Mouse (Mus musculus) layer of hippocampus, adult 9-10 months (tissue): Measurements from ENCODE around the gene Slc5a1.
A peak's percentile ranks its signal among the peaks of the same experiment; 100 is the strongest.

Experiments
- DNase-seq: peaks from one replicate; pipeline ENCODE4 v3.0.0; 2022; ENCODE audit warnings: low spot score

Slc5a1 gene

GRCm38 (mm10) chr5:33193567-33193966 lies 89.5 kb downstream of the Slc5a1 start:
- DNase-seq, result no peak

- no peak for DNase-seq
These were observed 91.3 kb downstream of the Slc5a1 start for GRCm38 (mm10) chr5:33195246-33195852.

GRCm38 (mm10) chr5:33200071-33200470 lies 96.1 kb downstream of the Slc5a1 start:
- DNase-seq, result no peak

DNA sequence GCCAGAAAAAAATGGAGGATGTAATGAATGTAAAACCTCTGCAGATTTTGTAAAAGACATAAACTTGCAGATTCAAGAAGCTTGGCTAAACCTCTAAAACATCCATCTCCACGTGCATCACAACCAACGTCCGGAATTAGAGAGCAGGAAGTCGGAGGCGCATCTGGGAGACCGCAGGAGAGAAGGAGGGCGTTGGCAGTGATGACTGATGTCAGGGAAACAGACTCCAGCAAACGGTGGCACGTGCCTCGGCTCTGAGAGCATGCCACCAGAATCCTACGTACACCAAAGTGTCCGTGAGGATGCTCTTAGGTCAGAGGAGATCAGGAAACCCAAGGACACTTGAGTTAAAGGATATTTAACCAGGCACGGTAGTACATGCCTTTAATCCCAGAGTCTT lies 97.7 kb downstream of the Slc5a1 start:
- no peak for DNase-seq

- DNase-seq, result no peak
These were observed 98.6 kb downstream of the Slc5a1 start for GRCm38 (mm10) chr5:33202516-33203170.

GRCm38 (mm10) chr5:33203171-33203565 lies 99.1 kb downstream of the Slc5a1 start:
- DNase-seq, result no peak

- peak; percentile 45 for DNase-seq
These were observed 99.7 kb downstream of the Slc5a1 start for GRCm38 (mm10) chr5:33203691-33204242.

GRCm38 (mm10) chr5:33204284-33204683 lies 100.3 kb downstream of the Slc5a1 start:
- no peak for DNase-seq

- DNase-seq, result no peak
These were observed 102.3 kb downstream of the Slc5a1 start for GRCm38 (mm10) chr5:33206328-33206727.

DNA sequence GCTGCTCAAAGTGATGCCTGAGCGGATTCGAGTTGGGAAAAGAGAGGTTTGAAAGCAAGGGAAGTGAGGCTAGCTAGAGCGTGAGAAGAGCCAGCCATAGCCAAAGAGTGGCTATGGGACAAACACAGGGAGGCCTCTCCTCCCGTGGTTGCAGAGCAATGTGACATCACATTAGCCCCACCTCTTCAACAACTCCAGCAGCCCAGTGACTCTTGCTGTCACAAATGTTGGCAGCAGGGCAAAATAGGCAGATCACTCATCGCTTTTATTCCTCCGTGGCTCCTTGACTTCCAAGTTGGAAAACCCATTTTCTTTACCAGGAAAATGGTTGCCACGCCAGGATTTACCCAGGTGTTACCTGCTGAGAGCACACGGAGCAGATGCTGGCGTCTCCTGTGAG lies 103.1 kb downstream of the Slc5a1 start:
- DNase-seq, result no peak

- DNase-seq, result no peak
These were observed 104.7 kb downstream of the Slc5a1 start for GRCm38 (mm10) chr5:33208533-33209245.

DNA sequence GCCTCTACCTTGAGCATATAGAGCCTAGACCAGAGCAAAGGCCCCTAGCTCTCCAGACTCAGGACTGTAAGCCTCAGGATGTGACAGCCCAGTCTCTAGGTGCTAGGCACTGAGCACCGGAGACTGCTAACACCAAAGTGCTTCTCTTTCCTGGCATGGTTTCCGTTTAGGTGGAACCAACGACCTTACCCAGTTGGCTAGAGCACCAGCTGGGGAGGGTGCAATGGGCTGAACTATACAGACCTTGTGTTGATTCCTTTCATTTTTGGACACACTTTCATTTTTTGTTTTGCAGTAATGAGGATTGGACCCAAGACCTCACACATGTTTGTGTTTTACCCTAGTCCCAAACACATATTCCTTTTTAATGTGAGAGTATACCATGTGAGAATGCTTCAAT lies 106.5 kb downstream of the Slc5a1 start:
- no peak for DNase-seq

DNA sequence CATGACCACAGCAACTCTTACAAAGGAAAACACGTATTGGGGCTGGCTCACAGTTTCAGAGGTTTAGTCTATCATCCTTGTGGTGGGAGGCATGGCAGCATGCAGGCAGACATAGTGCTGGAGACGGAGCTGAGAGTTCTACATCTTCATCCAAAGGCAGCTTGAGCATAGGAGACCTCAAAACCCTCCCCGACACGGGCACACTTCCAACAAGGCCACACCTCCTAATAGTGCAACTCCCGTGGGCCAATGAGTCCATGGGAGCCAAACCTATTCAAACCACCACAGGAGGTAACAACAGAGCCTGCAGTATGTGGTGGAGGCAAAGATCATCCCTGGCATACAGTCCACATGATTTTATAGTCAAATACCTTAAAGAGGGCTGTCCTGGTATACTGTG lies 107.2 kb downstream of the Slc5a1 start:
- DNase-seq, result no peak
